Mouse (Mus musculus) MEL (cell line): ENCODE measurements around the gene Sptbn1.

Source experiments
- CHD2 ChIP-seq: IDR thresholded peaks from 2 replicates; pipeline ENCODE4 v1.6.1; 2011; ENCODE audit warnings: low read length, improper control_type of control experiment
- CTCF ChIP-seq, 3 experiments: IDR thresholded peaks in 2 of 3; conservative IDR thresholded peaks in 1 of 3; 2 replicates each; pipeline ENCODE4 v1.5.1; 2011 to 2012; ENCODE audit warnings: low read length in 3 of 3, low read depth in 2 of 3, mild to moderate bottlenecking in 2 of 3, improper control_type of control experiment in 1 of 3, inconsistent platforms in 1 of 3, mixed read lengths in 1 of 3, moderate library complexity in 1 of 3; ENCODE audit not compliant: control insufficient read depth in 1 of 3, insufficient read depth in 1 of 3, poor library complexity in 1 of 3, severe bottlenecking in 1 of 3
- E2F4 ChIP-seq: IDR thresholded peaks from 2 replicates; pipeline ENCODE4 v1.6.1; 2011; ENCODE audit warnings: low read depth, low read length, improper control_type of control experiment, borderline replicate concordance
- EP300 ChIP-seq, 2 experiments: IDR thresholded peaks; 2 replicates each; pipeline ENCODE4 v1.6.1; 2011; ENCODE audit warnings: improper control_type of control experiment in 2 of 2, low read length in 2 of 2, low read depth in 1 of 2, mild to moderate bottlenecking in 1 of 2
- GATA1 ChIP-seq: IDR thresholded peaks from 2 replicates; pipeline ENCODE4 v1.6.1; 2011; ENCODE audit warnings: low read depth, low read length, improper control_type of control experiment
- JUND ChIP-seq: IDR thresholded peaks from 2 replicates; pipeline ENCODE4 v1.6.1; 2011; ENCODE audit warnings: low read depth, mild to moderate bottlenecking, improper control_type of control experiment, low read length
- MEF2A ChIP-seq: IDR thresholded peaks from 2 replicates; pipeline ENCODE4 v1.6.1; 2014; ENCODE audit warnings: low read depth, mild to moderate bottlenecking, inconsistent platforms, low read length, improper control_type of control experiment; ENCODE audit not compliant: poor library complexity, insufficient replicate concordance, severe bottlenecking; ENCODE audit errors: extremely low read depth
- MYC ChIP-seq: IDR thresholded peaks from 2 replicates; pipeline ENCODE4 v1.6.1; 2011; ENCODE audit warnings: low read depth, mild to moderate bottlenecking, low read length, improper control_type of control experiment, moderate library complexity
- POLR2A ChIP-seq, 2 experiments: IDR thresholded peaks; 2 replicates each; pipeline ENCODE4 v1.6.1; 2011 to 2012; ENCODE audit warnings: low read length in 2 of 2, mild to moderate bottlenecking in 2 of 2, control low read depth in 1 of 2, improper control_type of control experiment in 1 of 2, low read depth in 1 of 2, moderate library complexity in 1 of 2; ENCODE audit not compliant: control insufficient read depth in 1 of 2, insufficient read depth in 1 of 2, poor library complexity in 1 of 2
- POLR2AphosphoS2 ChIP-seq: IDR thresholded peaks from 2 replicates; pipeline ENCODE4 v1.6.1; 2011; ENCODE audit warnings: low read length, improper control_type of control experiment
- USF1 ChIP-seq: IDR thresholded peaks from 2 replicates; pipeline ENCODE4 v1.6.1; 2014; ENCODE audit warnings: low read depth, mild to moderate bottlenecking, inconsistent platforms, low read length, improper control_type of control experiment, moderate library complexity
- ZC3H11A ChIP-seq: IDR thresholded peaks from 2 replicates; pipeline ENCODE4 v1.6.1; 2012; ENCODE audit warnings: low read depth, mild to moderate bottlenecking, inconsistent platforms, low read length, improper control_type of control experiment
- ZKSCAN1 ChIP-seq: IDR thresholded peaks from 2 replicates; pipeline ENCODE4 v1.6.1; 2012; ENCODE audit warnings: low read depth, mild to moderate bottlenecking, inconsistent platforms, low read length, improper control_type of control experiment, moderate library complexity

DNA sequence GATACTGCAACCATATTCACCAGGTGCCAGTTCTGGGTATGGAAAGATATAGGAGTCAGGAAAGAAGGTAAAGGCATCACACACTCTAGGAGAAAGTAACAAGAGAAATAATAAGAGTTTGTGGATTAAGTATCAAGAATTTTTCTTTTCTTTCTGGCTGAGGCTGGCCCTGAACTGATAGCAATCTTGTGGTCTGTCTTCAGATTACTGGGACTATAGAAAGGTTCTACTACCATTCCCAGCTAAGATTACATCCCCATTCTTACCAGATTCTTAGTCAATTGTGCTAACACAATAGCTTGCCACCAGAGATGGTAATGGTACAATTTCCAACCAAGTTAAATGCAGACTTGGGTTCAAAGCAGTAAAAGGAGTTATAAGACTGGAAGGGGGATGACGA, 104.1 kb downstream of the Sptbn1 start:
- TF ChIP-seq POLR2A (IDR thresholded peaks at IDR 0.05; ENCODE audit: control insufficient read depth in 1 of 2, insufficient read depth in 1 of 2, low read depth in 1 of 2, low read length in 2 of 2, poor library complexity in 1 of 2): no peak
- TF ChIP-seq POLR2AphosphoS2: no peak
- TF ChIP-seq CTCF (IDR thresholded peaks at IDR 0.05 in 2 of 3, conservative IDR thresholded peaks at IDR 0.05 in 1 of 3; ENCODE audit: control insufficient read depth in 1 of 3, insufficient read depth in 1 of 3, low read depth in 2 of 3, low read length in 3 of 3, poor library complexity in 1 of 3, severe bottlenecking in 1 of 3): no peak
- TF ChIP-seq JUND: no peak
- no peak for TF ChIP-seq EP300 (IDR thresholded peaks at IDR 0.05; ENCODE audit: low read depth in 1 of 2, low read length in 2 of 2)
- no peak for TF ChIP-seq ZKSCAN1
- TF ChIP-seq CHD2: no peak
- TF ChIP-seq MEF2A: no peak
- TF ChIP-seq E2F4: no peak
- TF ChIP-seq GATA1: peak; percentile 52; the same call in 1 of the 2 replicates
- no peak for TF ChIP-seq USF1
- no peak for TF ChIP-seq MYC
- no peak for TF ChIP-seq ZC3H11A
